Mouse (Mus musculus) layer of hippocampus, adult 9-10 months (tissue): ENCODE measurements around the gene Tm4sf5.

ENCODE experiments used
- DNase-seq: peaks from one replicate; pipeline ENCODE4 v3.0.0; 2022; ENCODE audit warnings: low spot score

Gene Tm4sf5

DNA sequence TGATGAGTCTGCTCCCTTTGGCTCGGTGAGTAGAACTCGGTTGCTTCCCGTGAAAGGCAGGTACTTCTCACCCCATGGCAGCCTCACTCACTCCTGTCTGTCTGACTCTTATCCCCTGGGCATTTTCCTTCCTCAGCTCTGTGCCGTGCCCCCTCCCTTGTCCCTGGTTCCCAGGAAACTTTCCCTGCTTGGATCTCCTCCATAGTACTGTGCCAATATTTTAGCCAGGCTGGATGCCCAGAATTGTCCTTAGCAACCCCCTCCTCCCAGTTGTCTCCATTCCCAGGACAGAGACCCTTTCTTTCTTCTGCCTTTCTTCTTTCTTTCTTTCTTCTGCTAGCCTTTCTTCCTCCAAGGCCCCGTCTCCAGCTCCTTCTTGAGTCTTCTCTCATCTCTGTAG, 36.4 kb downstream of the Tm4sf5 start:
- DNase-seq: no peak

DNA sequence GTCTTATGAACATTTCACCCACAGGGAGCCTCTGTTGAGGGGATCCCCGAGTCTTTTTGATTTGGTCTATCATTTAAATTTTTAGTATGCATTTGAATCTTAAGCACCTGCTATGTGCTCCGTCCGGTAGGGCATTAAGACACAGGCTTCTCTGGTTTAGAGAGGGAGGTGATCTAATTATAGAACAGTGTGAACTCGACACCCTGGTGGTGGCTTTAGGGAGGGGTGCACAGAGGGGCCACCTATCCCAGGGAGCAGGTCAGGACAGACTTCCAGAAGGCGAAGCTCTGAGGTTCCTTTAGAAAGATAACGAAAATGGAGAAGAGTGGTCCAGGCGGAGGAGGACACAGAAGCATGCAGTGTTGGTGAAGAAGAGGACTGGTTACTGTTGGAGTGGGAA, 39.5 kb downstream of the Tm4sf5 start:
- DNase-seq: no peak

DNA sequence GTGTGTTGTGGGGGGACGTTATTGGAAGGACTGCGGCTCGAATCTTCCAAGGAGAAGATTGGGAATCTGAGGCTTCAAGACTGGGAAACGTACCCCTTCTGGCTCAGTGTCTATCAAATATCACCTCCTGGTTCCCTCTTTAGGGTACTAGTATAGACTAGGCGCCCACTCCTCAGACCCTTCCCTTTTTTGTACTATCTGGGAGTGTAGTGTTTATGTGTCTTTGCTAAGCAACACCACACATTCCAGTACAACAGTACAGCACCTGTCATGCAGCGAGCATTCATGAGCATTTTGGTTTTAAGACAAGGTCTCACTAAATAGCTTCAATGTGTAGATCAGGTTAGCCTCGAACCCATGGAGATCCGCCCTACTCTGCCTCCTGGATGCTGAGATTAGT, 46.5 kb downstream of the Tm4sf5 start:
- DNase-seq: no peak

DNA sequence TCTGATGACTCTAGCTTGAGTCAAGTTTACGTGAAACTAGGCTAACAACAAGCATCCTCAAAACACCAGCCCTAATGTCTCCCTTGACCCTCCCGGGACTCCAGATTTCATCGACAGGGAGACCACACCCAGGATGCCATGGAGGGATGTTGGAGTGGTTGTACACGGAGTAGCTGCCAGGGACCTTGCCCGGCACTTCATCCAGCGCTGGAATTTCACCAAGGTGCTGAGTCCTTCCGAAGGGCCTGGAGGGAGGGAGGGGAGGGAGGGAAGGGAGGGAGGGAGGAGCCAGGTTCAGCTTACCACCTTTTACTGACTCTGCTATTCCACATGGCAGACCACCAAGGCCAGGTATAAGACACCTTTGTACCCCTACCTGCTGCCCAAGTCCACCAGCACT, 48.9 kb downstream of the Tm4sf5 start:
- DNase-seq: no peak

DNA sequence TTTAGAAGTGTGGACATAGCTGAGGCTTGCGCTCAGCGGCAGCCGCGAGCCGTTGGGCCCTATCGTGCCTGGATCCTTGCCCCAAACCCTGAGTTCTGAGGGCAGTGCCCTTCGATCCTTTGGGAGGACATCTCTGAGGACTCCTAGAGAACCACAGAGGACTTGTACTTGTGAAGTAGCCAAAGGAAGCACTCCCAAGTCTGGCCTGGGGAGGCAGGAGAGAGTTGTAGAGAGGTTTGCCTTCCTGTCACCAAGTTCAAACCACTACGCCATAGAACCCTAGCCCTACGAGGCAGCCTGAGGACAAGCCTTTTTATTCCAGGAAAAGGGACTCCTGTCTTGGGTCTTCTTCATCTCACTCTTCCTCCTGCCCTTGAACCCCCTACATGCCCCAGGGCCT, 52.5 kb downstream of the Tm4sf5 start:
- DNase-seq: no peak
